Mouse (Mus musculus) 416B (cell line): Measurements from ENCODE around the gene Olfr371.
A peak's percentile ranks its signal among the peaks of the same experiment; 100 is the strongest.

ENCODE experiments used
- DNase-seq: peaks from one replicate; pipeline ENCODE4 v3.0.0; 2011; ENCODE audit warnings: low read depth

Olfr371 gene

GRCm38 (mm10) chr8:85225688-85226087 lies at the start of gene Olfr371:
Gene Olfr371, plus strand, starts transcription at chr8:85225988.
- no peak for DNase-seq

GRCm38 (mm10) chr8:85192346-85192745 lies 33.4 kb upstream of the Olfr371 start:
- DNase-seq, result no peak

- DNase-seq, result no peak
Measured at GRCm38 (mm10) chr8:85220220-85220619, 5.6 kb upstream of the Olfr371 start.

- peak; percentile 14 for DNase-seq
Measured at GRCm38 (mm10) chr8:85220992-85221391, 4.8 kb upstream of the Olfr371 start.

- DNase-seq, result no peak
Measured at GRCm38 (mm10) chr8:85227297-85227696, 1.5 kb downstream of the Olfr371 start.
